Mouse (Mus musculus): Measurements from ENCODE around the gene Nxpe5. TPM values are rescaled to one million over a fixed set of nuclear protein-coding genes. Genes with fewer than 3 reads are reported as not detected.
"Not testable (repeated sequence)": the region's sequence is repeated elsewhere in the genome, so short reads cannot be mapped to it uniquely, and the experiment has no call there.

Nxpe5 gene
- polyA plus RNA-seq, 1 experiment from 2014 or later = not detected

GRCm38 (mm10) chr5:138199576-138199975 lies 26.1 kb upstream of the Nxpe5 start:
- Histone ChIP-seq H3K9ac (ENCODE audit: low read length) (no peak overlapping the region), H3K27ac (replicated peaks in 1 of 2; ENCODE audit: control insufficient read depth in 1 of 2, insufficient read depth in 1 of 2, low read depth in 2 of 2, low read length in 2 of 2) (no peak overlapping the region), H3K9me3 (ENCODE audit: control insufficient read depth, low read length) (peaks cover 6% of the 10 kb centered on the region; the same call in 1 of the 2 replicates), H3K4me1 (ENCODE audit: control insufficient read depth in 2 of 2, insufficient read depth in 2 of 2, low read length in 2 of 2) (peaks cover 2 to 3% of the 10 kb centered on the region in 2 experiments; a peak in 1 of 4 replicates), H3K4me2 (ENCODE audit: low read length) (no peak overlapping the region), H3K27me3 (ENCODE audit: control insufficient read depth, insufficient read depth, low read length) (no peaks in the 10 kb centered on the region), H3K4me3 (ENCODE audit: control insufficient read depth in 1 of 2, insufficient read depth in 1 of 2, low read depth in 1 of 2, low read length in 2 of 2) (no peak overlapping the region), H3K36me3 (ENCODE audit: control insufficient read depth, insufficient read depth, low read length) (no peaks in the 10 kb centered on the region)
- 0% methylated on average over 1 of the region's 1 CpGs for WGBS
- ATAC-seq (ENCODE audit: insufficient number of reproducible peaks, insufficient read depth, low FRiP score, low read depth) = no peak

GRCm38 (mm10) chr5:138202086-138202485 lies 23.6 kb upstream of the Nxpe5 start:
- H3K27me3 ChIP-seq (ENCODE audit: control insufficient read depth, insufficient read depth, low read length) = no peaks in the 10 kb centered on the region
- no peak overlapping the region for H3K27ac ChIP-seq (replicated peaks in 1 of 2; ENCODE audit: control insufficient read depth in 1 of 2, insufficient read depth in 1 of 2, low read depth in 2 of 2, low read length in 2 of 2)
- no peaks in the 10 kb centered on the region for H3K4me1 ChIP-seq (ENCODE audit: control insufficient read depth in 2 of 2, insufficient read depth in 2 of 2, low read length in 2 of 2)
- no peak overlapping the region for H3K4me2 ChIP-seq (ENCODE audit: low read length)
- H3K36me3 ChIP-seq (ENCODE audit: control insufficient read depth, insufficient read depth, low read length) = no peaks in the 10 kb centered on the region
- no peak for ATAC-seq (ENCODE audit: insufficient number of reproducible peaks, insufficient read depth, low FRiP score, low read depth)
- peaks cover 14% of the 10 kb centered on the region for H3K9me3 ChIP-seq (ENCODE audit: control insufficient read depth, low read length)
- no peak overlapping the region for H3K9ac ChIP-seq (ENCODE audit: low read length)
- 82% methylated on average over 3 of the region's 3 CpGs for WGBS
- no peak overlapping the region for H3K4me3 ChIP-seq (ENCODE audit: control insufficient read depth in 1 of 2, insufficient read depth in 1 of 2, low read depth in 1 of 2, low read length in 2 of 2)

GRCm38 (mm10) chr5:138207253-138207652 lies 18.4 kb upstream of the Nxpe5 start:
- H3K27me3 ChIP-seq (ENCODE audit: control insufficient read depth, insufficient read depth, low read length) = no peaks in the 10 kb centered on the region
- WGBS = 82% methylated on average over 1 of the region's 1 CpGs
- H3K4me2 ChIP-seq (ENCODE audit: low read length) = no peak overlapping the region
- H3K36me3 ChIP-seq (ENCODE audit: control insufficient read depth, insufficient read depth, low read length) = no peaks in the 10 kb centered on the region
- H3K4me3 ChIP-seq (ENCODE audit: control insufficient read depth in 1 of 2, insufficient read depth in 1 of 2, low read depth in 1 of 2, low read length in 2 of 2) = no peak overlapping the region
- no peak for ATAC-seq (ENCODE audit: insufficient number of reproducible peaks, insufficient read depth, low FRiP score, low read depth)
- no peak overlapping the region for H3K27ac ChIP-seq (replicated peaks in 1 of 2; ENCODE audit: control insufficient read depth in 1 of 2, insufficient read depth in 1 of 2, low read depth in 2 of 2, low read length in 2 of 2)
- H3K4me1 ChIP-seq (ENCODE audit: control insufficient read depth in 2 of 2, insufficient read depth in 2 of 2, low read length in 2 of 2) = no peaks in the 10 kb centered on the region
- no peak overlapping the region for H3K9ac ChIP-seq (ENCODE audit: low read length)
- H3K9me3 ChIP-seq (ENCODE audit: control insufficient read depth, low read length) = peaks cover 17% of the 10 kb centered on the region

- no peak overlapping the region for H3K9ac ChIP-seq (ENCODE audit: low read length)
- H3K4me3 ChIP-seq (ENCODE audit: control insufficient read depth in 1 of 2, insufficient read depth in 1 of 2, low read depth in 1 of 2, low read length in 2 of 2) = no peak overlapping the region
- peaks cover 17% of the 10 kb centered on the region for H3K9me3 ChIP-seq (ENCODE audit: control insufficient read depth, low read length)
- WGBS = 73% methylated on average over 4 of the region's 4 CpGs
- no peaks in the 10 kb centered on the region for H3K36me3 ChIP-seq (ENCODE audit: control insufficient read depth, insufficient read depth, low read length)
- H3K4me2 ChIP-seq (ENCODE audit: low read length) = no peak overlapping the region
- H3K27me3 ChIP-seq (ENCODE audit: control insufficient read depth, insufficient read depth, low read length) = no peaks in the 10 kb centered on the region
- no peak for ATAC-seq (ENCODE audit: insufficient number of reproducible peaks, insufficient read depth, low FRiP score, low read depth)
- H3K4me1 ChIP-seq (ENCODE audit: control insufficient read depth in 2 of 2, insufficient read depth in 2 of 2, low read length in 2 of 2) = no peaks in the 10 kb centered on the region
- no peak overlapping the region for H3K27ac ChIP-seq (replicated peaks in 1 of 2; ENCODE audit: control insufficient read depth in 1 of 2, insufficient read depth in 1 of 2, low read depth in 2 of 2, low read length in 2 of 2)
Measured at GRCm38 (mm10) chr5:138207873-138208272, 17.8 kb upstream of the Nxpe5 start.

- WGBS = 91% methylated on average over 13 of the region's 13 CpGs
- ATAC-seq (ENCODE audit: insufficient number of reproducible peaks, insufficient read depth, low FRiP score, low read depth); H3K9me3 ChIP-seq (ENCODE audit: control insufficient read depth, low read length); H3K27ac ChIP-seq (replicated peaks in 1 of 2; ENCODE audit: control insufficient read depth in 1 of 2, insufficient read depth in 1 of 2, low read depth in 2 of 2, low read length in 2 of 2); H3K4me1 ChIP-seq (ENCODE audit: control insufficient read depth in 2 of 2, insufficient read depth in 2 of 2, low read length in 2 of 2); H3K9ac ChIP-seq (ENCODE audit: low read length); H3K27me3 ChIP-seq (ENCODE audit: control insufficient read depth, insufficient read depth, low read length); H3K36me3 ChIP-seq (ENCODE audit: control insufficient read depth, insufficient read depth, low read length); H3K4me3 ChIP-seq (ENCODE audit: control insufficient read depth in 1 of 2, insufficient read depth in 1 of 2, low read depth in 1 of 2, low read length in 2 of 2); H3K4me2 ChIP-seq (ENCODE audit: low read length): not testable (repeated sequence)
Measured at GRCm38 (mm10) chr5:138216632-138217031, 9.1 kb upstream of the Nxpe5 start.

GRCm38 (mm10) chr5:138219864-138220263 lies 5.8 kb upstream of the Nxpe5 start:
- Histone ChIP-seq H3K27me3 (ENCODE audit: control insufficient read depth, insufficient read depth, low read length) (no peaks in the 10 kb centered on the region), H3K9me3 (ENCODE audit: control insufficient read depth, low read length) (peaks cover 5% of the 10 kb centered on the region; the same call in 1 of the 2 replicates), H3K4me2 (ENCODE audit: low read length) (no peak overlapping the region), H3K4me1 (ENCODE audit: control insufficient read depth in 2 of 2, insufficient read depth in 2 of 2, low read length in 2 of 2) (no peaks in the 10 kb centered on the region), H3K36me3 (ENCODE audit: control insufficient read depth, insufficient read depth, low read length) (no peaks in the 10 kb centered on the region), H3K9ac (ENCODE audit: low read length) (no peak overlapping the region), H3K27ac (replicated peaks in 1 of 2; ENCODE audit: control insufficient read depth in 1 of 2, insufficient read depth in 1 of 2, low read depth in 2 of 2, low read length in 2 of 2) (no peak overlapping the region), H3K4me3 (ENCODE audit: control insufficient read depth in 1 of 2, insufficient read depth in 1 of 2, low read depth in 1 of 2, low read length in 2 of 2) (no peak overlapping the region)
- no peak for ATAC-seq (ENCODE audit: insufficient number of reproducible peaks, insufficient read depth, low FRiP score, low read depth)
- 71% methylated on average over 2 of the region's 2 CpGs for WGBS

GRCm38 (mm10) chr5:138222111-138222510 lies 3.6 kb upstream of the Nxpe5 start:
- Histone ChIP-seq H3K36me3 (ENCODE audit: control insufficient read depth, insufficient read depth, low read length) (no peaks in the 10 kb centered on the region), H3K4me2 (ENCODE audit: low read length) (no peak overlapping the region), H3K9ac (ENCODE audit: low read length) (no peak overlapping the region), H3K27me3 (ENCODE audit: control insufficient read depth, insufficient read depth, low read length) (no peaks in the 10 kb centered on the region), H3K4me3 (ENCODE audit: control insufficient read depth in 1 of 2, insufficient read depth in 1 of 2, low read depth in 1 of 2, low read length in 2 of 2) (no peak overlapping the region), H3K27ac (replicated peaks in 1 of 2; ENCODE audit: control insufficient read depth in 1 of 2, insufficient read depth in 1 of 2, low read depth in 2 of 2, low read length in 2 of 2) (no peak overlapping the region), H3K4me1 (ENCODE audit: control insufficient read depth in 2 of 2, insufficient read depth in 2 of 2, low read length in 2 of 2) (no peaks in the 10 kb centered on the region), H3K9me3 (ENCODE audit: control insufficient read depth, low read length) (no peaks in the 10 kb centered on the region)
- no peak for ATAC-seq (ENCODE audit: insufficient number of reproducible peaks, insufficient read depth, low FRiP score, low read depth)
- 22% methylated on average over 4 of the region's 4 CpGs for WGBS

GRCm38 (mm10) chr5:138223287-138223686 lies 2.4 kb upstream of the Nxpe5 start:
- H3K4me3 ChIP-seq (ENCODE audit: control insufficient read depth in 1 of 2, insufficient read depth in 1 of 2, low read depth in 1 of 2, low read length in 2 of 2) = no peak overlapping the region
- 41% methylated on average over 3 of the region's 3 CpGs for WGBS
- no peaks in the 10 kb centered on the region for H3K36me3 ChIP-seq (ENCODE audit: control insufficient read depth, insufficient read depth, low read length)
- no peaks in the 10 kb centered on the region for H3K27me3 ChIP-seq (ENCODE audit: control insufficient read depth, insufficient read depth, low read length)
- H3K27ac ChIP-seq (replicated peaks in 1 of 2; ENCODE audit: control insufficient read depth in 1 of 2, insufficient read depth in 1 of 2, low read depth in 2 of 2, low read length in 2 of 2) = no peak overlapping the region
- ATAC-seq (ENCODE audit: insufficient number of reproducible peaks, insufficient read depth, low FRiP score, low read depth) = no peak
- no peak overlapping the region for H3K9ac ChIP-seq (ENCODE audit: low read length)
- no peak overlapping the region for H3K4me2 ChIP-seq (ENCODE audit: low read length)
- no peaks in the 10 kb centered on the region for H3K9me3 ChIP-seq (ENCODE audit: control insufficient read depth, low read length)
- no peaks in the 10 kb centered on the region for H3K4me1 ChIP-seq (ENCODE audit: control insufficient read depth in 2 of 2, insufficient read depth in 2 of 2, low read length in 2 of 2)

All from heart, embryonic 14.5 days (tissue).